Mouse (Mus musculus): ENCODE data around the gene LTO1.

DNA sequence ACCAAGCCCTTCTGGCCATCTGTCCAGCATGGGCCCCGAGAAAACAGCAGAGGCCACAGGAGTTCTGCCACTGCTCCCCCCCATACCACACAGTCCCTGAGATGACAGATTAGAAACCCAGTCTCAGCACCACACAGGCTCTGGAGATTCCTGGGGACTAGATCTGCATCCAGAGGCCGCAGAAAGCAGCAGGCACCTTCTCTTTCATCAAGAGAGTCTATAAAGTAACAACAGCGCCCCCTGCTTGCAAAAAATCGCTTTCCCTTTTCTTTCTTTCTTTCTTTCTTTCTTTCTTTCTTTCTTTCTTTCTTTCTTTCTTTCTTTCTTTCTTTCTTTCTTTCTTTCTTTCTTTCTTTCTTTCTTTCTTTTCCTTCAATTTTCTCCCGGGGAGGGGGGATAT, 20.7 kb upstream of the LTO1 start:
- no peak for TF ChIP-seq POLR2A (IDR thresholded peaks at IDR 0.05; ENCODE audit: borderline replicate concordance, extremely low read depth, low read depth, low read length)
- TF ChIP-seq CTCF (IDR thresholded peaks at IDR 0.05; ENCODE audit: insufficient read depth, low read length) = no peak

Measured in lung, adult 2 months (tissue).